Mouse (Mus musculus): ENCODE data around the gene Camsap1. TPM values are rescaled to one million over a fixed set of nuclear protein-coding genes. Genes with fewer than 3 reads are reported as not detected.

Gene Camsap1
- total and polyA plus RNA-seq, 3 experiments, result 6.2 to 22.1 (median 17.2) TPM

DNA sequence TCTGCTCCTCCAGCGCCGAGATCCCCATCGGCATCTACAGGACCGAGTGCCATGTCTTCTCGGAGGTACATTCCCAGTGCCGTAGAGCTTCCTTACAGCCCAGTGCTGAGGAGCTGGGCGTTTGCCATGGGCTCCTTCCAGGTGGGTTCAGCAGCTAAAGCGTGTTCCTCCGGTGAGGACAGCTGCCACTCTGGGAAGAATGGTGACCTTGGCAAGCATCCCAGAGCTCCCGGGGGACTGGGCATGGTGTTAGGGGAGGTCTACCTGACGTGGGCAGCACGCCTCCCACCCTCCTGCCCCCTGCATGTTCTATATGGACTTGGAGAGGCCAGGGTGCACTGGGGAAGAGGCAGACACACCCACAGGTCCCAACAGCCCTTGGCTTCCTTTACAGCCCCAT is 73.2 kb downstream of the Camsap1 start:
- H3K9ac ChIP-seq (ENCODE audit: insufficient read depth, low read depth), result no peak overlapping the region
- no peak for DNase-seq (ENCODE audit: extremely low read depth)
- in situ Hi-C loops (cut with MboI; ENCODE audit: low pct_ligation_motif_present, low pct_unique_long_range_greater_than_20kb, low sequenced_read_pairs), result loop anchor here (5.0 kb wide), 1 partner anchor 73 kb away; no protein-coding TSS in a partner anchor
- no peak overlapping the region for H3K27ac ChIP-seq (ENCODE audit: insufficient read depth, low read depth)
- TF ChIP-seq PAX5 (IDR thresholded peaks at IDR 0.05; ENCODE audit: low read length) (no peak), UBTF (IDR thresholded peaks at IDR 0.05; ENCODE audit: low read depth, low read length) (no peak), ZNF384 (IDR thresholded peaks at IDR 0.05; ENCODE audit: low read depth, low read length) (no peak), POLR2AphosphoS2 (IDR thresholded peaks at IDR 0.05; ENCODE audit: low read depth, low read length) (no peak), EP300 (IDR thresholded peaks at IDR 0.05; ENCODE audit: low read length) (no peak), ZMIZ1 (IDR thresholded peaks at IDR 0.05; ENCODE audit: low read depth, low read length) (no peak), MAZ (IDR thresholded peaks at IDR 0.05; ENCODE audit: low read depth, low read length) (no peak), MEF2A (IDR thresholded peaks at IDR 0.05; ENCODE audit: borderline replicate concordance, low read depth, low read length) (no peak), MYC (IDR thresholded peaks at IDR 0.05; ENCODE audit: low read depth, low read length) (no peak), ETS1 (conservative IDR thresholded peaks at IDR 0.05; ENCODE audit: low read depth, low read length) (no peak), JUN (IDR thresholded peaks at IDR 0.05; ENCODE audit: insufficient read depth, low read depth, low read length) (no peak), CHD1 (IDR thresholded peaks at IDR 0.05; ENCODE audit: low read depth, low read length) (no peak), TCF12 (IDR thresholded peaks at IDR 0.05; ENCODE audit: low read depth, low read length) (no peak), TBP (conservative IDR thresholded peaks at IDR 0.05; ENCODE audit: low read depth, low read length) (no peak), NRF1 (IDR thresholded peaks at IDR 0.05; ENCODE audit: low read depth, low read length) (no peak), IRF4 (IDR thresholded peaks at IDR 0.05; ENCODE audit: low read depth, low read length) (no peak), ELF1 (IDR thresholded peaks at IDR 0.05; ENCODE audit: low read depth, low read length) (no peak)
- peaks cover 0 to 2% of the 10 kb centered on the region in 2 experiments; a peak in 1 of 4 replicates for H3K4me1 ChIP-seq (ENCODE audit: control insufficient read depth in 1 of 2, insufficient read depth in 2 of 2)
- dilution Hi-C loops (cut with MboI; ENCODE audit: extremely low pct_ligation_motif_present, extremely low pct_unique_long_range_greater_than_20kb, low sequenced_read_pairs), result no loop called here
- no peak overlapping the region for H3K4me3 ChIP-seq (replicated peaks in 1 of 3; ENCODE audit: low read depth in 2 of 3, low read length in 2 of 3, poor library complexity in 1 of 3)
- no peak overlapping the region for H3K4me2 ChIP-seq (ENCODE audit: insufficient read depth, low read depth, poor library complexity, severe bottlenecking)
- no peaks in the 10 kb centered on the region for H3K36me3 ChIP-seq (replicated peaks in 1 of 2; ENCODE audit: control insufficient read depth in 1 of 2, insufficient read depth in 1 of 2, low read length in 1 of 2)
- no peaks in the 10 kb centered on the region for H3K79me2 ChIP-seq (replicated peaks; ENCODE audit: control insufficient read depth, extremely low read depth, insufficient read depth, poor library complexity, severe bottlenecking)
- no peaks in the 10 kb centered on the region for H3K9me3 ChIP-seq (replicated peaks; ENCODE audit: low read length)
- peaks cover 46% of the 10 kb centered on the region for H3K27me3 ChIP-seq (replicated peaks)

DNA sequence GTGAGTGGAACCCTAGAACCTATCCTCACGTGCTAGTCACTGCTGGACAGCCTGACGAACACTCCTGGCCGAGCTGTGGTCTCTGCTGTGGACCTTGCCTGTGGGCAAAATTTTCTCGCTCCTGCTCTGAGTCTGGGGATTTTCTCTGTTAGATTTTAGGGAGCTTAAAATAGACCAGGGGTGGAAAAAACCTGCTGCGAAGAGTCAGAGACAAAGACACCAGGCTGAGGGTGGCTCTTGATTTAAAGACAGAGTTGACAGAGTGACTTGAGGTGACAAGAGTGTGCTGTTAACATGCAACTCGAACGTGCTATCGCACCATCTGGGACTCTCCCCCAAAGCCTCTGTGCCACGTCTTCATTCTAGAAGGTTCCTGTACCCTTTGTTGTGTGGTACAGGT is 84.1 kb downstream of the Camsap1 start:
- Histone ChIP-seq H3K4me1 (ENCODE audit: control insufficient read depth in 1 of 2, insufficient read depth in 2 of 2) (peaks cover 7 to 14% of the 10 kb centered on the region in 2 experiments; a peak in 3 of 4 replicates), H3K9me3 (replicated peaks; ENCODE audit: low read length) (no peaks in the 10 kb centered on the region), H3K27ac (ENCODE audit: insufficient read depth, low read depth) (no peak overlapping the region), H3K4me2 (ENCODE audit: insufficient read depth, low read depth, poor library complexity, severe bottlenecking) (no peak overlapping the region), H3K36me3 (replicated peaks in 1 of 2; ENCODE audit: control insufficient read depth in 1 of 2, insufficient read depth in 1 of 2, low read length in 1 of 2) (no peaks in the 10 kb centered on the region), H3K27me3 (replicated peaks) (peaks cover 60% of the 10 kb centered on the region), H3K79me2 (replicated peaks; ENCODE audit: control insufficient read depth, extremely low read depth, insufficient read depth, poor library complexity, severe bottlenecking) (no peaks in the 10 kb centered on the region), H3K4me3 (replicated peaks in 1 of 3; ENCODE audit: low read depth in 2 of 3, low read length in 2 of 3, poor library complexity in 1 of 3) (no peak overlapping the region), H3K9ac (ENCODE audit: insufficient read depth, low read depth) (no peak overlapping the region)
- in situ Hi-C loops (cut with MboI; ENCODE audit: low pct_ligation_motif_present, low pct_unique_long_range_greater_than_20kb, low sequenced_read_pairs), result no loop called here
- DNase-seq (ENCODE audit: extremely low read depth), result peak; percentile 13
- peak; percentile 76 for TF ChIP-seq BHLHE40 (IDR thresholded peaks at IDR 0.05; ENCODE audit: low read depth, low read length)
- TF ChIP-seq CHD2 (IDR thresholded peaks at IDR 0.05; ENCODE audit: low read length), result no peak
- TF ChIP-seq MXI1 (IDR thresholded peaks at IDR 0.05; ENCODE audit: low read depth, low read length), result no peak
- TF ChIP-seq MAX (IDR thresholded peaks at IDR 0.05; ENCODE audit: low read length), result no peak
- TF ChIP-seq MEF2A (IDR thresholded peaks at IDR 0.05; ENCODE audit: borderline replicate concordance, low read depth, low read length), result peak; percentile 70
- TF ChIP-seq HCFC1 (IDR thresholded peaks at IDR 0.05; ENCODE audit: low read depth, low read length), result no peak
- TF ChIP-seq ZMIZ1 (IDR thresholded peaks at IDR 0.05; ENCODE audit: low read depth, low read length), result no peak
- TF ChIP-seq IRF4 (IDR thresholded peaks at IDR 0.05; ENCODE audit: low read depth, low read length), result no peak
- TF ChIP-seq RCOR1 (conservative IDR thresholded peaks at IDR 0.05; ENCODE audit: low read depth, low read length), result no peak
- no peak for TF ChIP-seq POLR2A (IDR thresholded peaks at IDR 0.05; ENCODE audit: low read depth, low read length)
- TF ChIP-seq NRF1 (IDR thresholded peaks at IDR 0.05; ENCODE audit: low read depth, low read length), result no peak
- no peak for TF ChIP-seq ZC3H11A (IDR thresholded peaks at IDR 0.05; ENCODE audit: low read depth, low read length)
- no peak for TF ChIP-seq CTCF (conservative IDR thresholded peaks at IDR 0.05 in 1 of 2, IDR thresholded peaks at IDR 0.05 in 1 of 2; ENCODE audit: low read depth in 2 of 2, low read length in 2 of 2)
- TF ChIP-seq JUND (conservative IDR thresholded peaks at IDR 0.05; ENCODE audit: low read depth, low read length), result no peak
- TF ChIP-seq SIN3A (IDR thresholded peaks at IDR 0.05; ENCODE audit: low read length), result no peak
- no peak for TF ChIP-seq USF1 (IDR thresholded peaks at IDR 0.05; ENCODE audit: low read depth, low read length)
- TF ChIP-seq EP300 (IDR thresholded peaks at IDR 0.05; ENCODE audit: low read length), result 0 out of 2 replicates have a peak, but pooled peaks have one; percentile 14
- TF ChIP-seq TBP (conservative IDR thresholded peaks at IDR 0.05; ENCODE audit: low read depth, low read length), result no peak
- TF ChIP-seq PAX5 (IDR thresholded peaks at IDR 0.05; ENCODE audit: low read length), result no peak
- no peak for TF ChIP-seq ETS1 (conservative IDR thresholded peaks at IDR 0.05; ENCODE audit: low read depth, low read length)
- dilution Hi-C loops (cut with MboI; ENCODE audit: extremely low pct_ligation_motif_present, extremely low pct_unique_long_range_greater_than_20kb, low sequenced_read_pairs), result no loop called here

Data from CH12.LX (cell line).